Mouse (Mus musculus): ENCODE data around the gene Dusp14. TPM values are rescaled to one million over a fixed set of nuclear protein-coding genes. Genes with fewer than 3 reads are reported as not detected.

Gene Dusp14
- polyA plus RNA-seq, 1 experiment from 2014 or later = 16.0 TPM

- DNase-seq (ENCODE audit: low spot score) = no peak
Observed at GRCm38 (mm10) chr11:84060635-84061034, 8.4 kb downstream of the Dusp14 start.

GRCm38 (mm10) chr11:84059784-84060183, 9.3 kb downstream of the Dusp14 start:
- Histone ChIP-seq H3K9me3 (ENCODE audit: control insufficient read depth, low read length) (0 out of 2 replicates have a peak, but pooled peaks cover 4% of the 10 kb centered on the region), H3K4me1 (replicated peaks; ENCODE audit: control insufficient read depth, insufficient read depth, low read length) (no peaks in the 10 kb centered on the region), H3K4me2 (ENCODE audit: low read length) (no peak overlapping the region), H3K27ac (ENCODE audit: low read depth) (no peak overlapping the region), H3K36me3 (ENCODE audit: control insufficient read depth, insufficient read depth, low read length) (no peaks in the 10 kb centered on the region), H3K9ac (ENCODE audit: low read length) (no peak overlapping the region), H3K4me3 (ENCODE audit: low read depth, low read length) (no peak overlapping the region), H3K27me3 (replicated peaks; ENCODE audit: control insufficient read depth, insufficient read depth, low read length) (no peaks in the 10 kb centered on the region)
- DNase-seq (ENCODE audit: low spot score) (no peak), ATAC-seq (replicated peaks; ENCODE audit: low FRiP score, low TSS enrichment, low read depth) (peak; percentile 80)
- 74% methylated on average over 2 of the region's 2 CpGs for WGBS

More at GRCm38 (mm10) chr11:84060635-84061034, 8.4 kb downstream of the Dusp14 start:
- H3K36me3 ChIP-seq (ENCODE audit: control insufficient read depth, insufficient read depth, low read length) = no peaks in the 10 kb centered on the region
- no peak for ATAC-seq (replicated peaks; ENCODE audit: low FRiP score, low TSS enrichment, low read depth)
- H3K4me3 ChIP-seq (ENCODE audit: low read depth, low read length) = no peak overlapping the region
- peaks cover 2% of the 10 kb centered on the region; the same call in 1 of the 2 replicates for H3K27me3 ChIP-seq (replicated peaks; ENCODE audit: control insufficient read depth, insufficient read depth, low read length)
- H3K9ac ChIP-seq (ENCODE audit: low read length) = no peak overlapping the region
- WGBS = 64% methylated on average over 6 of the region's 6 CpGs
- 0 out of 2 replicates have a peak, but pooled peaks cover 1% of the 10 kb centered on the region for H3K9me3 ChIP-seq (ENCODE audit: control insufficient read depth, low read length)
- H3K4me2 ChIP-seq (ENCODE audit: low read length) = no peak overlapping the region
- no peak overlapping the region for H3K27ac ChIP-seq (ENCODE audit: low read depth)
- H3K4me1 ChIP-seq (replicated peaks; ENCODE audit: control insufficient read depth, insufficient read depth, low read length) = no peaks in the 10 kb centered on the region

GRCm38 (mm10) chr11:84057418-84057817, 11.6 kb downstream of the Dusp14 start:
- H3K9me3 ChIP-seq (ENCODE audit: control insufficient read depth, low read length) = 0 out of 2 replicates have a peak, but pooled peaks cover 4% of the 10 kb centered on the region
- no peak overlapping the region for H3K4me2 ChIP-seq (ENCODE audit: low read length)
- H3K4me3 ChIP-seq (ENCODE audit: low read depth, low read length) = no peak overlapping the region
- H3K36me3 ChIP-seq (ENCODE audit: control insufficient read depth, insufficient read depth, low read length) = no peaks in the 10 kb centered on the region
- no peaks in the 10 kb centered on the region for H3K4me1 ChIP-seq (replicated peaks; ENCODE audit: control insufficient read depth, insufficient read depth, low read length)
- ATAC-seq (replicated peaks; ENCODE audit: low FRiP score, low TSS enrichment, low read depth) = no peak
- H3K9ac ChIP-seq (ENCODE audit: low read length) = no peak overlapping the region
- H3K27ac ChIP-seq (ENCODE audit: low read depth) = no peak overlapping the region
- no peak for DNase-seq (ENCODE audit: low spot score)
- WGBS = 91% methylated on average over 2 of the region's 2 CpGs
- H3K27me3 ChIP-seq (replicated peaks; ENCODE audit: control insufficient read depth, insufficient read depth, low read length) = no peaks in the 10 kb centered on the region

GRCm38 (mm10) chr11:84053524-84054163, 15.4 kb downstream of the Dusp14 start:
- Histone ChIP-seq H3K27me3 (replicated peaks; ENCODE audit: control insufficient read depth, insufficient read depth, low read length) (no peaks in the 10 kb centered on the region), H3K4me3 (ENCODE audit: low read depth, low read length) (no peak overlapping the region), H3K4me1 (replicated peaks; ENCODE audit: control insufficient read depth, insufficient read depth, low read length) (no peaks in the 10 kb centered on the region), H3K27ac (ENCODE audit: low read depth) (no peak overlapping the region), H3K4me2 (ENCODE audit: low read length) (no peak overlapping the region), H3K36me3 (ENCODE audit: control insufficient read depth, insufficient read depth, low read length) (no peaks in the 10 kb centered on the region), H3K9ac (ENCODE audit: low read length) (no peak overlapping the region), H3K9me3 (ENCODE audit: control insufficient read depth, low read length) (0 out of 2 replicates have a peak, but pooled peaks cover 4% of the 10 kb centered on the region)
- WGBS = 81% methylated on average over 10 of the region's 10 CpGs
- DNase-seq (ENCODE audit: low spot score) = no peak
- no peak for ATAC-seq (replicated peaks; ENCODE audit: low FRiP score, low TSS enrichment, low read depth)

- DNase-seq (ENCODE audit: low spot score) (no peak), ATAC-seq (replicated peaks; ENCODE audit: low FRiP score, low TSS enrichment, low read depth) (no peak)
- Histone ChIP-seq H3K9me3 (ENCODE audit: control insufficient read depth, low read length) (0 out of 2 replicates have a peak, but pooled peaks cover 4% of the 10 kb centered on the region), H3K36me3 (ENCODE audit: control insufficient read depth, insufficient read depth, low read length) (no peaks in the 10 kb centered on the region), H3K27ac (ENCODE audit: low read depth) (no peak overlapping the region), H3K27me3 (replicated peaks; ENCODE audit: control insufficient read depth, insufficient read depth, low read length) (no peaks in the 10 kb centered on the region), H3K4me2 (ENCODE audit: low read length) (no peak overlapping the region), H3K9ac (ENCODE audit: low read length) (no peak overlapping the region), H3K4me3 (ENCODE audit: low read depth, low read length) (no peak overlapping the region), H3K4me1 (replicated peaks; ENCODE audit: control insufficient read depth, insufficient read depth, low read length) (no peaks in the 10 kb centered on the region)
- 94% methylated on average over 7 of the region's 7 CpGs for WGBS
Observed at GRCm38 (mm10) chr11:84053055-84053454, 16.0 kb downstream of the Dusp14 start.

- no peak for DNase-seq (ENCODE audit: low spot score)
- no peak for ATAC-seq (replicated peaks; ENCODE audit: low FRiP score, low TSS enrichment, low read depth)
- Histone ChIP-seq H3K9ac (ENCODE audit: low read length) (no peak overlapping the region), H3K4me3 (ENCODE audit: low read depth, low read length) (no peak overlapping the region), H3K9me3 (ENCODE audit: control insufficient read depth, low read length) (no peaks in the 10 kb centered on the region), H3K4me1 (replicated peaks; ENCODE audit: control insufficient read depth, insufficient read depth, low read length) (no peaks in the 10 kb centered on the region; the same call in 1 of the 2 replicates), H3K4me2 (ENCODE audit: low read length) (no peak overlapping the region), H3K27me3 (replicated peaks; ENCODE audit: control insufficient read depth, insufficient read depth, low read length) (no peaks in the 10 kb centered on the region), H3K27ac (ENCODE audit: low read depth) (no peak overlapping the region), H3K36me3 (ENCODE audit: control insufficient read depth, insufficient read depth, low read length) (no peaks in the 10 kb centered on the region)
- WGBS = 80% methylated on average over 10 of the region's 10 CpGs
Observed at GRCm38 (mm10) chr11:84048411-84048810, 20.6 kb downstream of the Dusp14 start.

- H3K9ac ChIP-seq (ENCODE audit: low read length) = no peak overlapping the region
- H3K4me3 ChIP-seq (ENCODE audit: low read depth, low read length) = no peak overlapping the region
- H3K36me3 ChIP-seq (ENCODE audit: control insufficient read depth, insufficient read depth, low read length) = 0 out of 2 replicates have a peak, but pooled peaks cover 2% of the 10 kb centered on the region
- H3K4me1 ChIP-seq (replicated peaks; ENCODE audit: control insufficient read depth, insufficient read depth, low read length) = no peaks in the 10 kb centered on the region; the same call in 1 of the 2 replicates
- peak overlapping the region; percentile 5; the same call in 1 of the 2 replicates for H3K27ac ChIP-seq (ENCODE audit: low read depth)
- H3K27me3 ChIP-seq (replicated peaks; ENCODE audit: control insufficient read depth, insufficient read depth, low read length) = no peaks in the 10 kb centered on the region
- WGBS = 62% methylated on average over 4 of the region's 4 CpGs
- peak; percentile 71; the same call in 1 of the 2 replicates for ATAC-seq (replicated peaks; ENCODE audit: low FRiP score, low TSS enrichment, low read depth)
- no peak overlapping the region for H3K4me2 ChIP-seq (ENCODE audit: low read length)
- H3K9me3 ChIP-seq (ENCODE audit: control insufficient read depth, low read length) = no peaks in the 10 kb centered on the region
- DNase-seq (ENCODE audit: low spot score) = peak; percentile 56
Observed at GRCm38 (mm10) chr11:84047270-84047669, 21.8 kb downstream of the Dusp14 start.

- no peak for DNase-seq (ENCODE audit: low spot score)
- Histone ChIP-seq H3K27ac (ENCODE audit: low read depth) (no peak overlapping the region), H3K9me3 (ENCODE audit: control insufficient read depth, low read length) (no peaks in the 10 kb centered on the region), H3K4me2 (ENCODE audit: low read length) (no peak overlapping the region), H3K9ac (ENCODE audit: low read length) (no peak overlapping the region), H3K27me3 (replicated peaks; ENCODE audit: control insufficient read depth, insufficient read depth, low read length) (no peaks in the 10 kb centered on the region), H3K36me3 (ENCODE audit: control insufficient read depth, insufficient read depth, low read length) (peaks cover 9% of the 10 kb centered on the region), H3K4me3 (ENCODE audit: low read depth, low read length) (no peak overlapping the region), H3K4me1 (replicated peaks; ENCODE audit: control insufficient read depth, insufficient read depth, low read length) (no peaks in the 10 kb centered on the region; the same call in 1 of the 2 replicates)
- ATAC-seq (replicated peaks; ENCODE audit: low FRiP score, low TSS enrichment, low read depth) = no peak
- 29% methylated on average over 1 of the region's 1 CpGs for WGBS
Observed at GRCm38 (mm10) chr11:84044988-84045387, 24.1 kb downstream of the Dusp14 start.
